Mouse (Mus musculus): ENCODE results near the gene Chst8. TPM values are rescaled to one million over a fixed set of nuclear protein-coding genes. Genes with fewer than 3 reads are reported as not detected.

Chst8 gene
- total and polyA plus RNA-seq, 2 experiments from 2014 or later: 0.20 to 6.4 TPM

DNA sequence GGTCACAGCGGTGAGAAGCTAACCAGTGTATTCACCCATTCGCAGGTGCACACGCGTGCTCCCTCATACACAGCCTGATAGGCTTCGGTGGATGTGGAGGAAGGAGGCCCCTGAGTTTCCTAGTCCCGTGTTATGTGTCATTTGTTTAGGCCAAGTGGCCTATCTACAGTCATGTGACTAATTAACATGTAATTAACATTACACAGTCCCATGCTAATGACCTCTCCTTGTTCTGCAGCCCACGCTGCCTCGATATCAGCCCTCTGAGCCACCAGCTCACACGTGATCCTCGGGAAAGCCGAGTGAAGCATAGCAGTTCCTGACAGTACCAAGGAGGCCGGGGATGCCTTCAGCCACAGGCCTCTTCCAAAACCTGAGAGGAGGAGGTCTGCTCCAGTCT is 36.9 kb downstream of the Chst8 start:
- Histone ChIP-seq H3K36me3 (replicated peaks; ENCODE audit: control insufficient read depth, insufficient read depth, low read length) (no peaks in the 10 kb centered on the region), H3K4me3 (ENCODE audit: low read depth, low read length) (no peak overlapping the region), H3K4me1 (ENCODE audit: control insufficient read depth, insufficient read depth) (no peaks in the 10 kb centered on the region), H3K9ac (replicated peaks; ENCODE audit: low read depth, low read length) (no peak overlapping the region), H3K27ac (ENCODE audit: low read depth) (no peak overlapping the region), H3K27me3 (ENCODE audit: control insufficient read depth, insufficient read depth, low read length) (no peaks in the 10 kb centered on the region), H3K9me3 (replicated peaks; ENCODE audit: control insufficient read depth, low read length) (no peaks in the 10 kb centered on the region), H3K4me2 (ENCODE audit: low read depth, low read length) (no peak overlapping the region)
- WGBS: 82% methylated on average over 12 of the region's 12 CpGs
- no peak for TF ChIP-seq CTCF (IDR thresholded peaks at IDR 0.05; ENCODE audit: low read depth)
- no peak for TF ChIP-seq EP300 (IDR thresholded peaks at IDR 0.05; ENCODE audit: low read depth)
- DNase-seq (ENCODE audit: low spot score): no peak
- ATAC-seq (ENCODE audit: insufficient read depth, low read depth): no peak

DNA sequence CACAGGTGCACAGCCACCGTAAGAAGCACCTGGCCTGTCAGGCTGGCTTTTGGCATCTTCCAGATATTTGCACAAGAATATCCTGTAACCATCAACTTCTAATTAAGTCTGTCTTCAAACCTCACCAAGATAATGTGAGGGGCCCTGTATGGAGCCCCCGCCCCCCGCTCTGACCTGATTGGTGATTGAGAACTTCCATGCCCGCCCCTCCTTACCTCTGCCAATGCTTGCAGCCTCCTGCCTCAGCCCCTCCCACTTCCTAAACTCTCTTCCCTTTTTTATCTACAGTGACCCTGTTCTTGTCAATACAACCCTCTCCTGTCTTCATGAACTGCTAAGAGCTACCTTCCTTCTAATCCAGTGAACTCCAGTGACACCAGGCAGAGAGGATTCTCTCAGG is 37.6 kb downstream of the Chst8 start:
- ATAC-seq (ENCODE audit: insufficient read depth, low read depth) (no peak), DNase-seq (ENCODE audit: low spot score) (no peak)
- Histone ChIP-seq H3K4me3 (ENCODE audit: low read depth, low read length) (no peak overlapping the region), H3K4me2 (ENCODE audit: low read depth, low read length) (no peak overlapping the region), H3K27ac (ENCODE audit: low read depth) (no peak overlapping the region), H3K27me3 (ENCODE audit: control insufficient read depth, insufficient read depth, low read length) (no peaks in the 10 kb centered on the region), H3K9ac (replicated peaks; ENCODE audit: low read depth, low read length) (no peak overlapping the region), H3K36me3 (replicated peaks; ENCODE audit: control insufficient read depth, insufficient read depth, low read length) (no peaks in the 10 kb centered on the region), H3K9me3 (replicated peaks; ENCODE audit: control insufficient read depth, low read length) (no peaks in the 10 kb centered on the region), H3K4me1 (ENCODE audit: control insufficient read depth, insufficient read depth) (no peaks in the 10 kb centered on the region)
- 58% methylated on average over 4 of the region's 4 CpGs for WGBS
- TF ChIP-seq CTCF (IDR thresholded peaks at IDR 0.05; ENCODE audit: low read depth): no peak
- no peak for TF ChIP-seq EP300 (IDR thresholded peaks at IDR 0.05; ENCODE audit: low read depth)

DNA sequence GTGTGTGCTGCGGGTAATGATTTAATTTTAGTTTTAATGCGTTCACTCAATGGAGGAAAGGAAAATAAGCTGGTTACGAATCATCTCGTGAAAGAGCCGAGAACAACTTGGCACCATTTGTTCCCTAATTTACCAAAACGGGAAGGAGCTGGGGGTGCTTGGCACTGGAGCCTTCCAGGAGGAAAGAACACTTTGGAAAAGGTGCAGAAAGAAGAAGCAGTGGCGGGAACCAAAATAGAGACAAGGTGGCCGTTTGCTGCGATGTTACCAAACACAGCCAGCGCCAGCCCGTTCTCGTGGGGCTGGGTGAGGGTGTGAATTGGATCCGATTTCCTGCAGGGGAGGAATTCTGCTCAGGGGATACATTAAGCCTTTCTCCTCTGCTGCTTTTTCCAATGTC is 38.5 kb downstream of the Chst8 start:
- Histone ChIP-seq H3K9ac (replicated peaks; ENCODE audit: low read depth, low read length) (no peak overlapping the region), H3K4me2 (ENCODE audit: low read depth, low read length) (no peak overlapping the region), H3K9me3 (replicated peaks; ENCODE audit: control insufficient read depth, low read length) (no peaks in the 10 kb centered on the region), H3K27ac (ENCODE audit: low read depth) (no peak overlapping the region), H3K4me1 (ENCODE audit: control insufficient read depth, insufficient read depth) (peaks cover 5% of the 10 kb centered on the region; the same call in 1 of the 2 replicates), H3K27me3 (ENCODE audit: control insufficient read depth, insufficient read depth, low read length) (no peaks in the 10 kb centered on the region), H3K36me3 (replicated peaks; ENCODE audit: control insufficient read depth, insufficient read depth, low read length) (no peaks in the 10 kb centered on the region), H3K4me3 (ENCODE audit: low read depth, low read length) (no peak overlapping the region)
- ATAC-seq (ENCODE audit: insufficient read depth, low read depth) (no peak), DNase-seq (ENCODE audit: low spot score) (no peak)
- no peak for TF ChIP-seq CTCF (IDR thresholded peaks at IDR 0.05; ENCODE audit: low read depth)
- no peak for TF ChIP-seq EP300 (IDR thresholded peaks at IDR 0.05; ENCODE audit: low read depth)
- 24% methylated on average over 13 of the region's 13 CpGs for WGBS

DNA sequence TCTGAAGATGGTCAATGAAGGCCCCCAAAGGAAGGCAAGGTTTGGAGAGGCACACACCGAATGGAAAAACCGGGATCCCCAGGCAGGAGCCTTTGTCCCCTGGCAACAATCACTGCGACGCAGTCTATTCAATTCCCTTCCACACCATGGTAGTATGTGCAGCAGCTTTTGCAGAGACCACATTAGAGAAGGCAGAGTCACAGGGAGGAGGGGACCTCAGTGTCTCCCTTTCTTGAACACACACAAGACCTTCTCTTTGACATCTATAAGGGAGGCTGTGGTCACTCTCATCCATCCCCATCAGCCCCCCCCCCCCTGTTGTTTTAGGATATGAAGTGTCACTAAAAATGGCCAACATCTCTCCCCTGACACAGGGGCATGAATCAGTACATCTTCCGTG is 39.2 kb downstream of the Chst8 start:
- Histone ChIP-seq H3K4me2 (ENCODE audit: low read depth, low read length) (no peak overlapping the region), H3K27me3 (ENCODE audit: control insufficient read depth, insufficient read depth, low read length) (no peaks in the 10 kb centered on the region), H3K27ac (ENCODE audit: low read depth) (no peak overlapping the region), H3K36me3 (replicated peaks; ENCODE audit: control insufficient read depth, insufficient read depth, low read length) (no peaks in the 10 kb centered on the region), H3K9me3 (replicated peaks; ENCODE audit: control insufficient read depth, low read length) (no peaks in the 10 kb centered on the region), H3K9ac (replicated peaks; ENCODE audit: low read depth, low read length) (no peak overlapping the region), H3K4me3 (ENCODE audit: low read depth, low read length) (no peak overlapping the region), H3K4me1 (ENCODE audit: control insufficient read depth, insufficient read depth) (peaks cover 5% of the 10 kb centered on the region; the same call in 1 of the 2 replicates)
- ATAC-seq (ENCODE audit: insufficient read depth, low read depth): no peak
- DNase-seq (ENCODE audit: low spot score): no peak
- WGBS: 74% methylated on average over 5 of the region's 5 CpGs
- TF ChIP-seq EP300 (IDR thresholded peaks at IDR 0.05; ENCODE audit: low read depth) (no peak), CTCF (IDR thresholded peaks at IDR 0.05; ENCODE audit: low read depth) (no peak)

DNA sequence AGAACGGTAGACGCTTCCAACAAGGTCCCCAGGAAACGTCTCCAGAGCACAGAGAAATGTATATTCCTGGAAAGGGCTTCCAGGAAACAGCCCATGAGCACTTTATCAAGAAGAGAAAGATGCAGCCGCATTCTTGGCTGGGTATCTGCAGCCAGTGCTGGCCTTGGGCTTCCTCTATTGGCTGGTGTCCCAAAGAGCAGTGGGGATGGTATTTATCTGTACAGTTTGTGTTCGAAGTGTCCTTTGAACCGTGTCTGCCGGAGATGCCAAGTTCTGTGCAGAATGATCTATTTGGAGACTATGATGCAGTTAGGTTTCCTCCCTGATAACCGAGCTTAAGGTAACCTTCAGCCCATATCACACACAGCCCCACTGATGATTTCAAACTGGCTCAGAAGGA is 43.0 kb downstream of the Chst8 start:
- Histone ChIP-seq H3K27me3 (ENCODE audit: control insufficient read depth, insufficient read depth, low read length) (no peaks in the 10 kb centered on the region), H3K9me3 (replicated peaks; ENCODE audit: control insufficient read depth, low read length) (no peaks in the 10 kb centered on the region), H3K4me2 (ENCODE audit: low read depth, low read length) (no peak overlapping the region), H3K36me3 (replicated peaks; ENCODE audit: control insufficient read depth, insufficient read depth, low read length) (no peaks in the 10 kb centered on the region), H3K27ac (ENCODE audit: low read depth) (no peak overlapping the region), H3K9ac (replicated peaks; ENCODE audit: low read depth, low read length) (no peak overlapping the region), H3K4me3 (ENCODE audit: low read depth, low read length) (no peak overlapping the region), H3K4me1 (ENCODE audit: control insufficient read depth, insufficient read depth) (peaks cover 5% of the 10 kb centered on the region; the same call in 1 of the 2 replicates)
- peak; percentile 66 for ATAC-seq (ENCODE audit: insufficient read depth, low read depth)
- 17% methylated on average over 8 of the region's 8 CpGs for WGBS
- TF ChIP-seq CTCF (IDR thresholded peaks at IDR 0.05; ENCODE audit: low read depth) (no peak), EP300 (IDR thresholded peaks at IDR 0.05; ENCODE audit: low read depth) (no peak)
- DNase-seq (ENCODE audit: low spot score): peak; percentile 30

Measured in heart, postnatal 0 days (tissue).